Mouse (Mus musculus) right cerebral cortex, postnatal 4 days (tissue): ENCODE data around the gene Ugcg.

Experiments
- DNase-seq: peaks from one replicate; pipeline ENCODE4 v3.0.0-alpha.2; 2022

Gene Ugcg

DNA sequence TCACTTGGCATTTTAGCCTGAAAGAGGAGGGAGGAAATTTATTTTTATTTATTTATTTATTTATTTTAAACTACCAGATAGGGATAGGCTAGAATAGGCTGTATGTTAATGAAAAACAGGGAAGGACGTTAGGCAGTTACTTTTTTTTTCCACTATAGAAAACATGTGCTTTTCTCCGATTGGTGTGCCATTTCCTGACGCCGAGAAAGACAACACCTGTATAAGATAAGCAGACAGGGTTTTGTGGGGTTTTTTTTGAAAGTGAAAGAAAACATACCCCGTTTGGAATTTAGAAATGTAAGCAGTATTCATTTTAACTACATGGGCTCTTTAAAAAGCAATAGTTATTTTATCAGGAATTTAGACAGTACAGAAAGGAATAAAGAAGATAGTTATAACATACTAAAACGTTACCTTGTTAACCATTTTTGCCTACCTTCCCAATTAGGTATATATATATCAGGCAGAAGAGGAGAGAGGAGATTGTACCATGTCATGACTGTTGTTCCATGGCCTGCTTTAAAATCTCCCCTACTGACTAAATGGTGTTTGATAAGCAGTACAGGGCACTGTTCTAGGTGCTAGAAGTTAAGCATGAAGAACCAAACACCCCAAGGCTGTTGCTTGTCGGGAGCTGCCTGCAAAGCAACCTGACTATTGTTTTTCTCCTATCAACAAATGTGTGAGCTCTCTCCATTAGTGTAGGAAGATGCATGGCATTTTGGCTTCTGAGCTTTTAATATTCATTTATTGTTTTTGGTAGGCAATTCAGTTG lies 1.8 kb downstream of the Ugcg start:
- DNase-seq = no peak

DNA sequence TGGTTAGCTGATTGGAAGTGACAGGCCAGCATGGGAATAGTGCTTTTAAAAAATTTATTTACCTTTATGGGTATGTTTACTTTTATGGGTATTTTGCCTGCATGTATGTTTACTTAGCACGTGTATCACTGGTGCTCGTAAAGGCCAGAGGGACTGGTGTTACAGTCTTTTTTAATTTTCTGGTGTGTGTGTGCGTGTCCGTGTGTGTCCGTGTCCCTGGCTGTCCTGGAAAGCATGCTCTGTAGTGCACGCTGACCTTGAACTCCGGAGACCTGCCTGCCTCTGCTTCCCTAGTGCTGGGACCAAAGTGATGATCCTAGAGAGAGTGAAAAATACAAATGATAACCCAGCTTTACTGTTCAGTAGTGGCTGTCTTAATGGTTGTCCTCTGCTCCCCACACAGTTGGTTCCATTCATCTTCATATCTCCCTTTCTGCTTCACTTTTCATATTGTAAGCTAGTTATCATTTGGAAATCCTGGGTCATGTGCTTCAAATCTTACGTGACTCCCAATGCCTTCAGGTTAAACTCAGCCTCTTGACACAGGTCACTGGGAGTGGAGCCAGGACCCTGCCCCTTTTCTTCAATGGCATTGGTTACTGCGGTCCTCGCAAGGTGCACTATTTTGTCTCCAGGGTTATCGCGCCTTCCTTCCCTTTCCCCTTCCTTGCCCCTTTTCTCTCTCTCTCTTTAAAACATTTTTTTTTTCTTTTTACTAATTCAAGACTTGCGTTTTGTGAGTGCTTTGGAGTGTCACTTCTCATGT lies 5.9 kb downstream of the Ugcg start:
- DNase-seq = no peak

DNA sequence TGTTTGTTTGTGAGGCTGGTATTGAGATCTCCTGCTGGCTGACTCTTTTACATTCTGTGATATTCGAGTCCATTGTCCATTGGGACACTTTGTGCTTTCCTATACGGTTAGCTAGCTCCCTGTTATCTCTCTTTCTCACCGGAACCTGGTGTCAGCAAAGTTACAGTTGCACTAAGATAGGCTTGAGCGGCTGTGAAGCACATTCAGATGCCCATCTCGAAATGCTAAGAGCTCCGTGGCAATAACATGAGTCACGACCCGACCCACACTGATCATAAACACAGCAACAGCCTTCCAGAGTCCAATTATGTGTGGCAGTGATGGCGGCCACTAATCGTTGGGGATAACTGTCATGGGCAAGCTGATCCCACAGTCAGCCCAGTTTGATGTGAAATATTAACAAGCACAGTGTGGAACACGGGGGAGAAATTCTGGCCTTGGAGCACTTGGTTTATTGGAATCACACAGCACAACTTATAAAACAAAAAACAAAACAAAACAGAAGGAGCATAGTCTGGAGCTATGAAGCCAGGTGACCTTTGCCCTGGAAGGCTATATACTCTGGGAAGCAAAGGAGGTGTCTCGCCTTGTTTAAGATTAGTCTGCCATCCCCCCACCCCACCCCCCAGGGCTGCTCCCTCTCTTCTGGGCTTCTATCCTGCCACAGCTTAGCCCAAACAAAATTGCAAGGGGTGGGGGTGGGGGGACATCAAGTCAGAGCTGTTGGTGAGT lies 7.5 kb downstream of the Ugcg start:
- DNase-seq = no peak

DNA sequence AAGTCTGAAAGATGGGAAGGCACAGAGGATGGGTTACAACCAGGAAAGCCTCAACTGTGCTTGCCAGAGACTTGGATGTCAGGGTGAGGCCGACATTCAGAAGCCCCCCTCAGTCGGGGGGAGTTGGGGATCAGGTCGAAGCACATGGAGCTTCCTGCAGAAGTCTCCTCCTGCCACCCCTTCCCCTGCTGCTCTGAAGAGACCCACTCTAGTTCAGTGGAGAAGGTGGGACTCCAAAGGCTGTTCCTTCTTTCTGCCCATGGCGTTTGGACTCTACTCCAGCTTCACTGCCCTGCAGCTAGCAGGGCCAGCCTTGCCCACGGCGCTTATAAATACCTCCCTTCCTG lies 8.0 kb downstream of the Ugcg start:
- no peak for DNase-seq

DNA sequence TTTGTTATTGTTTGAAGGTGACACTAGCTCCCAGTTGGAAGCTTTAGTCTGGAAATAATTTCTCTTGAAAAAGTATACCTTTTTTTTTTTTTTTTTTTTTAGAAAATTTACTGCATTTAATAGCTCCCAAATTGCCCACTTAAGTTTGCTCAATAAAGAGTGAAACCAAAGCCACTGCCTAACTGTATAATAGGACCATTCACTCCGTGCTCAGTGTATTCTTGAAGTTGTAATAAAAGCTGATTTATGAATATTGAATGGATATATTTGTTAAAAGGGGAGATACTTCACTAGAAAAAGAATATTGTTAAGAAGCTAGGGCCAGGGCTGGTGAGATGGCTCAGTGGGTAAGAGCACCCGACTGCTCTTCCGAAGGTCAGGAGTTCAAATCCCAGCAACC lies 8.4 kb downstream of the Ugcg start:
- DNase-seq = no peak

DNA sequence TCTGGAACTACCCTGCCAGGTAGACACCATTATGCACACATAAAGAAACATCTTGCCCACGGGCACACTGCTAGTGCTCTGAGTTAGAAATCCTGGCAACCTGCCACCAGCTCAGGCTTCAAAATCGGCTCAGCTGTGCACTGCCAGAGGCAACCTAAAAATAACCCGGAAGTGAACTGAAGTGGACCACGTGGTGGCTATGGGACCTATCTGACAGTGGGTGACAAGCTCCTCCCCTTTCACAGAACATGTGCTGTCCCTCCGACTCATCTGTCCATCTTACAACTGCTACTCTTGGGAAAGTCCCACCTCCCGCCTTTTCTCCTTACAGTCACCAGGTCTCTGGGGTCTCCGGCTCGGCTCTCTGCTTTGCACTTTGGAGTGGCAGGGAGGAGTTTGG lies 10.3 kb downstream of the Ugcg start:
- peak; percentile 53 for DNase-seq

DNA sequence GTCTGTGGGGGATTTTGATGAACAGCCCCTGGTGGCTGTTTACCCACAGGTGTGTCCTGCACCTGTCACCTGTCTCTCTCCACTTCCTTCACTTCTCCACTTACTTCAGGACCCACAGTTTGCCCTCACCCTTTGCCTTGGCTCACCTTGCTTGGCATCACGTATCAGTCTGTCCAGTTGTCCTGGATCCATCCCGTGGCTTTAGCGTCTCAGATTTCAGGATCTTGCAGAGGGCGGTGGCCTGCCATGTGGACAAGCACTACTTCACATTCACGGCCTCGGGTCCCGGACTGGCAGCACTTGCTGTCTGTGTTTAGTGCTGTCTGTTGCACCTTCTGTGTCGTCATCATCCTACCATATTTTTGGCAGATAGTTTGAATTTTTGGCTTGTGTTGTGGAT lies 10.7 kb downstream of the Ugcg start:
- no peak for DNase-seq

DNA sequence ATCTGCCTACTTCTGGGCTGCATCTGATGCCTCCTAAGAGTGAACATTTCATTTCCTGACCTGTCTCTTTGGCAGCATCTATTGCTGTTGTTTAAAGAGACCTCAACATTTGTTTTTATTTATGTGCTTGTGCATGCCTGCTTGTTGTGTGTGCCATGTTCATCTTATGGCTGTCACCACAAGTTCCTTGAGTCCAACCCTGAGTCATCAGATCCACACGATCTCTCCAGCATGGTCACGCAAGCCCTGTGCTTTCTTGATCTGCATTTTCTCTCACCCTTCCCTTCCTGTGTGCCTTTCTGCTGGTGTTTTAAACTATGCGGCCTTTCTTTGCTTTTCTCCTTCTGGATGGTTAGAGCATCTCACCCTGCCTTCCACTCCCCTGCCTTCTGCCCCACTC lies 11.6 kb downstream of the Ugcg start:
- no peak for DNase-seq

DNA sequence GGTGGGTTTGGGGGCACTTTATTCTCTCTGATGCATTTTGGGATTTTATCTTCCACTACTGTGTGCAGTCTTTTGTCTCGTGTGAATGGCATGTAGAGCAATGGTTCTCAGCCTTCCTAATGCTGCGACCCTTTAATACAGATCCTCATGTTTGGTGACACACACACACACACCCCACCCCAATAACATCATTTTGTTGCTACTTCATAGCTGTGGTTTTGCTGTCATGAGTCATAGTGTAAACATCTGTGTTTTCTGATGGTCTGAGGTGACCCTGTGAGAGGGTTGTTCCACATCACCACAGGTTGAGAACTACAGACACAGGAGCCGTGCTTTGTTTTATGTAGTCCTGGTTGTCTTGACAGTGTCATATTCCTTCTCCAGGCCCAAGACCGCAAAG lies 15.6 kb downstream of the Ugcg start:
- DNase-seq = no peak

DNA sequence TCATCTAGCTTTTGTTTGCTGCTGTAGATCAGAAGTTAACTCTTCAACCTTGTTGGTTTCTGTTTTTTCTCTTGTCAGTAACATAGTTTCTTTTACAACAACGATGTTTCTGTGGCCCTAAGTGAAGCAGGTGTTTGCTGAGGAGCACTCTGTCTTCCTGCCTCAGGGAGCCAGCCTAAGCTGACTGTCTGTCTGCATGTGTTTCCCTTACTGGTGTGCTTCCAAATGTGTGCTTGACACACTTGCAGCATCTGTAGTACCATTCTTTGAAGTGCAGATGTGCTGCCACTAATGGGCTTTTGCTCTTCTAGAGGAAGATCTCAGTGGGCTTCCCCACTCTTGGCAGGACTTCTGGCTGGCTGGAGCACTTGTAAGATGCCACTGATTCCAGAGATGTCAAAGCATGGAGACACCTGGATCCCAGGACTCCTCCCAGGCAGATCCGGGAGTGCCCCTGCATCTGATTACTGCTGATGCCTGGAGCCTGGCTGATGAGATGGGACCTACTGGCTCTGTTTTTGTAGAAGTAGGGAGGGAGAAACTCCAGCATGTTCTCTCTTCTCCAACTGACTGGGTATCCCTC lies 16.8 kb downstream of the Ugcg start:
- no peak for DNase-seq

DNA sequence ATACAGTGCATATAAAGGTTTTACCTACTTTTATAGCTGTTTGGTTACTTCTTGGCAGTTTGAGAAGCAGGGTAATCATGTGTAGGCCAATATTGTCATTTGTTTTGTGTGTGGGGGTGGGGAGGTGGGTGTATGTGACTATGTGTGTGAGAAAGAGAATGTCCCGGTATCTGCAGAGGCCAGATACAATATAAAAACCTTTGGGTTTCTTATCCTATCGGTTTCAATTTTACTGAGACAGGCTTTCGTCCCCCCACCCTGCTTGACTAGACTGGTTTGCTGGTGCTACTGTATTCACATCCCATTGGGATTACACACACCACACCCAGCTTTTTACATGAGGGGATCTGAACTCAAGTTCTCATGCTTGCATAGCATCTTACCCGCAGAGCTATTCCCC lies 17.5 kb downstream of the Ugcg start:
- no peak for DNase-seq

DNA sequence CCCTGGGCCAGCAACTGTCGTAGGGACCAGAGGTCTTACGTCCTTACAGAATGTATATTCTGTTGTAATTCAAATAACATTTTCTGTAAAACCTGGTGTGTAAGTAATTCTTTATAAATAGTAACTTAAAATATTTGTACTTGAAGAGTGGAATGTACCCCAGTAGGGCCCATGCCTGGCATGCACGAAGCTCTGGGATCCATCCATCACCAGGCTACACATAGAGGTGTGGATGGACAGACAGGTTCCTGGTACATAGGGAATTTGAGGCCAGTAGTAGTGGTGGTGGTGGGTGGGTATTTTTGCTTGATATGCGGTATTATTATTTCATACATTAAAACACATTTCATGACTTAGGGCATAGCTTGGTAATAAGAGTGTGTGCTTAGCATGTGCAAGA lies 19.6 kb downstream of the Ugcg start:
- DNase-seq = no peak

DNA sequence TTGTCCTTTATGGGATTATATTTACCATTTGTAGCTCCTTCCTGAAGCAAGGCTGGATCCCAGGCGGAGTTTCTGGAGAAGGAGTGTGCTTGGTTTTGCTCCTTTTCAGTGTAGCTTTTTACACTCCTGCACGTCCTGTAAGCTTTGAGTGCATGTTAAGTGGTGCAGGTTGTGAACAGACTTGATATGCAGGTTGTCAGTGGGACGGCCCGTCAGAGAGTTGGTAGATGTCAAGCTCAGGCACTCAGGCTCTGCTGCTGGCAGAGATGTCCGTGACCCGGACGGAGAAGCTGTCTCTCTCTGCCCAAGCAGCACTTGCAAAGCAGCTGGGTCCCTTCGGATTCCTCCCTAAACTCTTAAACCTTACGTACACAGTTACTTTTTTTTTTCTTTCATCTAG lies 22.1 kb downstream of the Ugcg start:
- DNase-seq = no peak

DNA sequence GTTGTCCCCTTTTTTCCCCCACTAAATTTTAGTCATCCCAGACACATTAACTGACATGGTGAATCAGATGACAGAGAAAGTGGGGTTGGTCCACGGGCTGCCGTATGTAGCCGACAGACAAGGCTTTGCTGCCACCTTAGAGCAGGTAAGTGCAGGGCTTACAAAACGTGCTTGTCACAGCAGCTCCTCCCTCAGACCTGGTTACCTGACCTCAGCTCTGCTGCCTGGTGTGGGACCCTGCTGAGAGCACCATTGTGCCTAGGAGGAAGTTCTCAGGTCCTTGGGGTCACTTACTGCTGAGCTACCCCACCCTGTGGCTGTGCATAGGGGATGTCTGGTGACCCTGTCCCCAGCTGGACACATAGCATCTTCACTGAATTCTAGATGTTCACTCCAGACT lies 24.8 kb downstream of the Ugcg start:
- DNase-seq = no peak

DNA sequence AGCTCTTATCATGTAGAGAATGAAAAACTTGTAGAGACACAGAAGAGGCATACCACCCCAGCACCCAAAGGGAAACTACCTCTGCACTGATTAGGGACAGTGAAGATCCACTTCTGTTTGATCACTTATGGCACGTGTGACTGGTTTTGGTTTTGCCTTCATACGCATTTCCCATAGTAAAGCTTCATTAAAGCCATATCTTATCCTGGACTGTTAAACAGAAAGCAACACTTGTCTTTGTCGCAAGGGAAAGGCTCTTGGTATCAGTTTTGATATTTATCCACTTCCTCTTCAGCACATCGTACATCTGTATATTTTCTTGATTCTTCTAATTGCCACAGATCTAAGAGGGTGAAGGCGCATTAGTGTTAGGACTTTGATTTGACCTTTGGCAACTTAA lies 25.6 kb downstream of the Ugcg start:
- DNase-seq = no peak

DNA sequence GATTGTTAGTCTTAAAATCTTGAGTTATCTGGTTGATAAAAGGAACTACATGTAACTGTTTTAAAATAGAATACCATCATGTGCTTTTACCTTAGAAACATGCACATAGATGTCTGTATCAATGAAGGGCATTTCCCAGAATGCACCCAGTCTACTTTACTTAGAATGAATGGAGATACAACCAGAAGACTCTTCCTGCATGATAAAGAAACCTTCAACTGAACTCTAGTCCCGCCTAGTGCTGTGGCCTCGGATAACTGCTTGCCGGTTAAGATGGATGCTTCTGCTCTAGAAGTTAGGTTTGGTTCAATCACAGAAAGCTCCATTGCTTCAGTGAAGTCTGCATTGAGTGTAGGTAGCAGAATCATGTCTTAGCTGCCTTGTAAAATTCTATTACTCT lies 26.5 kb downstream of the Ugcg start:
- DNase-seq = no peak

DNA sequence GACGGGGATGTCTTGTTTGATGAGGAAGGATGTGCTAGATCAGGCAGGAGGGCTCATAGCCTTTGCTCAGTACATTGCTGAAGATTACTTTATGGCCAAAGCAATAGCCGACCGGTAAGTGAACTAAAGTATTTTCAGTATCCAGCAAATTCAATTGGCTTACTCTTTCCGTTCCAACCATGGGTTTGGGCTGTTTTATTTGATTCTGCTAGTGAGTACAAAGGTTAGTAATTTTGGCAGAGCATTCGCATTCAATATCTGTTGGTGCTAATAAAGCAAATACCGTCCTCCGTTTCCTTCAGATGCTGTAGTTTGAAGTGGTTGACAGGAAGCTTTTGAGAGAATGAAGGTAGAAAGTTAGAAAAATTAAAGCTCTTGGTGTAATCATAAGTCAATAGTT lies 28.0 kb downstream of the Ugcg start:
- no peak for DNase-seq

DNA sequence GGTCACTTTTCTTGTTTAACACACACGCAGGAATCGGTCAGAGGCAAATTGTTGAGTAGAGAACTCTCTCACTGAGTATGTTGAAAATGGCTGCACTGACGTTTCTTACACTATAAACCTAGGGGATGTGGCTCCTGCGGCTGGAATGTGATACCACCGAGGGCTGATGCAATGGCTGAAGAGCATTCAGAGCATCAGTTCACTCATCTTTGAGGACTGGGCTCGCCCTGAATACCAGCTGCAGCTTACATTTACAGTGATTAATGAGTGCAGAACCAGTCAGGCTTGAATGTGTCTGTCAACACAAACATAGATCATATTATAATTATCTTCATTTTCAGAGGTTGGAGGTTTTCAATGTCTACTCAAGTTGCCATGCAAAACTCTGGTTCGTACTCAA lies 29.1 kb downstream of the Ugcg start:
- DNase-seq = no peak

DNA sequence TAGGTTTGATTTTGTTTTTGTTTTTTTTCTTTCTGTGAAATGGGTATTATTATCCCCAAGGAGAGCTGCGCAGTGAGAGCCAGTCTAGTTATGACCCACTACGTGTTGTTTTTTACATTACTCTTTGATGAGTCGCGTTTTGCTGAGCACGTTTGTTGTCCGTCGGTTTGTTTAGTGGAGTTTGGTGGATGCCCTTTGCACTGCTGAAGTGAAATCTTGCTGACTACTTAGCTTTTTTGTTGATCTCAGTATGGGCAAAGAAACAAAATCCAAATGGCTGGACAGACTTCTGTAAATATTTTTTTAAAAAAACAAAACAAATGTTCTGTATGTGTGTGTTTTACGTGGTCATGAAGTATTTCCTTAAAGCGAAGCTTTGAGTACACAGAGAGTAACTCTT lies 33.2 kb downstream of the Ugcg start:
- DNase-seq = no peak

DNA sequence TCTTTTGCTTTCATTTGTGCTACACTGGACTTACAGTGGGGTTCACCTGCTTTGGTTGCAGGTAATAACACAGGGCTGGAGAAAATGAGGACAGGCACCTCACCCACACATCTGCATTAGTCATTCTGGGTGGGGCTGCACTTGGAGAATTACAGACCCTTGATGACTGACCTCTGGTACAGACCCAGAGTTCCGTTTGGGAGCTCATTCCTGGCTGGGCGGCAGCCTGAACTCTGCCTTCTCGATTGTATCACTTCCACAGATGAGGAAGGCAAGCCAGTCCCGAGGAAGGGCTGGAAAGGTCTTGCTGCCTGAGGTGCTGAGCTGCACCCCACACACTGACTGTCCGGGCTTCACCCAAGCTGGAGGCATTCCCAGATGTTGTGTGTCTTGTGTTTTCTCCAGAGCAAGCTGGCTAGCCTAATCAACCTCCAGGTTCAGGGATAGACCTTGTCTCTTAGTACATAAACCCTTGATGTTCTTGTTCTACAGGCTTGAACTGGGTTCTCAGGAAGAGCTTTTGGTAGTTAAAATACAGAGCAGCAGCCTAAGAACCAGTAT lies 34.1 kb downstream of the Ugcg start:
- DNase-seq = no peak

DNA sequence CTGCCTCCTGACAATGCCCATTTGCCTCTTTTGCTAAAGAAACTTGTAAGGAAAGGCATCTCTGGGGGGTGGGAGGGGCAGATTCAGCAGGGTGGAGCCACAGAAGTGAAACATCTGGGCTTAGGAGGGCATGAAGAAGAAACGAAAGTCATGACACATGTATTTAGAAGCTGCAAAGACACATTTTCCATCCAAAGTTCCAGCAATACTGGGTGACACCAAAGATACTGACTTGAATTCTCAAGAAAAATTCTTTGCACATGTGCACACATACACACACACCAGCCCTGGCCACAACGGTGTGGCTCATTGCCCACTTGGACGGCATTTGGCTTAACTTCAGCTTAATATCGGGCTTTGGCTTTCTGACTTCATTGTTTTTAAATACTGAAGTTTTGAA lies 35.8 kb downstream of the Ugcg start:
- no peak for DNase-seq

DNA sequence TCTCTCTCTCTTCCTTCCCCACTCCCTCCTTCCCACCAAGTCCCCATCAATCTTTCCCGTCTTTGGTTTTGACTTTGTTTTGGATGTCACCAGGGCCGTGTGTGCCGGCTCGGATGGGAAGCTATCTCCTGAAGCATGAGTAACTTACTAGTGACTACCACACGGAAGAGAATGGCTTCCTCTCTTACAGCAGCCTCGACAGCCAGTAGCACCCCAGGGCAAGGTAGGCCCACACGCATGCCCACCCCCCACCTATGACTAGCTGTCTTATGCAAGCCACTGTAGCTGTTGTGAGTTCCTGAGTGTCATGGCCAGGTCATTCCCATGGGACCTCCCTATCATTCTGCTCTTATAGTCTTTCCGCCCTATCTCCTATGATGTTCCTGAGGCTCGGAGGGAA lies 38.0 kb downstream of the Ugcg start:
- no peak for DNase-seq

DNA sequence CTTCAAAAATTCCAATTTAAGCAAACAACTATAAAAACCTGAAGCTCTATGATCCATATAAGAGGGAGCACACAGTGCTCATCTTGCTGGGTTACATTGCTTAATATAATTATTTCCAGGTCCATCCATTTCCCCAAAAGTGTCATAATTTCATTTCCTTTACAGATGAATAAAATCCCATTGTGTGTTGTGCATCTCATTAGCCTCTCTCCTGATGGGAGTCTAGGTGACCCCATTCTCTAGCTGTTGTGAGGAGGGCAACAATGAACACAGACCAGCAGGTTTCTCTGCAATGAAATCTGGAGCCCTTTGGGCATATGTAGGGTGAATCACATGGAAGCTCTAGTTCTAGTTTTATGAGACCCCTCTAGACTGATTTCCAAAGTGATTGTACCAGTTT lies 39.9 kb downstream of the Ugcg start:
- DNase-seq = no peak
